Mouse (Mus musculus) erythroblast, embryonic 14.5 days (primary cell): ENCODE measurements around the gene Rap1gap2.

Experiments
- GATA1 ChIP-seq: IDR thresholded peaks from 2 replicates; pipeline ENCODE4 v1.6.1; 2012; ENCODE audit warnings: low read length, inconsistent platforms, mixed read lengths
- TAL1 ChIP-seq: IDR thresholded peaks from 3 replicates; pipeline ENCODE4 v1.6.1; 2012; ENCODE audit warnings: low read length, inconsistent platforms, mixed read lengths

DNA sequence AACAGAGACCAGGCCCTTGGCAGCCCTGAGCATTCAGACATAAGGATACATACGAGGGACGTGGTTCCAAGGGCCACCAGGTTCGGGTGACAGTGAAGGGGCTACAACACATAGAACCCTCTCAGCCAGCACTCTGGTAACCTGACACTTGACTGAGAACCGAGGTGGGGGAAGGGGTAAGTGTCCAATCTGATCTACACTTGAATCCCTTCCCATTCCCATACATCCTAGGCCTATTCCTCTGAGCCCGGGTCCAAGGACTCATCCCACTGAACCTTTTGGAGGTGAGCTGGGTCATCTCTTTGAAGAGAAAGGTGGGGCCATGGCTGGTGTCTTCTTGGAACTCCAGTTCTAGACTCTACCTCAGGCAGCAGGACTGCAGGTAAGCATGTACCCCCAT, 647 bp downstream of the Rap1gap2 start:
- TF ChIP-seq GATA1 (no peak), TAL1 (no peak)
